Mouse (Mus musculus) testis, adult 2 months (tissue): ENCODE data around the gene Ccsap.

Experiments used
- CTCF ChIP-seq: fragments of 200-500 bp; IDR thresholded peaks from 2 replicates; pipeline ENCODE4 v1.5.1; 2012; ENCODE audit warnings: low read depth, mild to moderate bottlenecking, inconsistent platforms, low read length, moderate library complexity; ENCODE audit not compliant: control insufficient read depth, insufficient read depth, insufficient replicate concordance
- POLR2A ChIP-seq: fragments of 200-500 bp; IDR thresholded peaks from 2 replicates; pipeline ENCODE4 v1.6.1; 2012; ENCODE audit warnings: low read depth, mild to moderate bottlenecking, inconsistent platforms, low read length, moderate library complexity; ENCODE audit not compliant: control insufficient read depth

GRCm38 (mm10) chr8:123807024-123807431 lies 53.0 kb downstream of the Ccsap start:
- TF ChIP-seq POLR2A (no peak), CTCF (no peak)
